Mouse (Mus musculus) small intestine, adult 2 months (tissue): ENCODE data around the gene Gm13693. TPM values are rescaled to one million over a fixed set of nuclear protein-coding genes. Genes with fewer than 3 reads are reported as not detected.
"Not testable (repeated sequence)": the region's sequence is repeated elsewhere in the genome, so short reads cannot be mapped to it uniquely, and the experiment has no call there.

Experiments
- H3K27ac ChIP-seq: fragments of 200-500 bp; 2 replicates; pipeline ENCODE4 v1.5.1; 2012; ENCODE audit warnings: low read depth, low read length, control low read depth, inconsistent platforms; ENCODE audit not compliant: insufficient read depth
- H3K27me3 ChIP-seq: fragments of 200-500 bp; 2 replicates; pipeline ENCODE4 v1.6.1; 2012; ENCODE audit warnings: mild to moderate bottlenecking, moderate library complexity, low read length, inconsistent platforms; ENCODE audit not compliant: control insufficient read depth, insufficient read depth
- H3K36me3 ChIP-seq: fragments of 200-500 bp; 2 replicates; pipeline ENCODE4 v1.6.1; 2012; ENCODE audit warnings: mild to moderate bottlenecking, low read length, control low read depth, inconsistent platforms; ENCODE audit not compliant: control insufficient read depth, insufficient read depth
- H3K4me1 ChIP-seq: fragments of 200-500 bp; 2 replicates; pipeline ENCODE4 v1.6.1; 2012; ENCODE audit warnings: low read length, inconsistent platforms, mixed read lengths; ENCODE audit not compliant: control insufficient read depth, insufficient read depth, insufficient read length
- H3K4me3 ChIP-seq: fragments of 200-500 bp; 2 replicates; pipeline ENCODE4 v1.5.1; 2012; ENCODE audit warnings: low read depth, mild to moderate bottlenecking, control low read depth, inconsistent platforms, low read length, moderate library complexity
- CTCF ChIP-seq: fragments of 200-500 bp; IDR thresholded peaks from 2 replicates; pipeline ENCODE4 v1.5.1; 2012; ENCODE audit warnings: low read depth, mild to moderate bottlenecking, control low read depth, inconsistent platforms, low read length, moderate library complexity, mixed read lengths; ENCODE audit not compliant: insufficient replicate concordance, insufficient read length; ENCODE audit errors: extremely low read depth
- POLR2A ChIP-seq: fragments of 200-500 bp; IDR thresholded peaks from 2 replicates; pipeline ENCODE4 v1.6.1; 2012; ENCODE audit warnings: low read depth, mild to moderate bottlenecking, control low read depth, inconsistent platforms, low read length, moderate library complexity
- WGBS: fragments of 180-500 bp; shearing (Covaris S2); methylation state at CpG from one replicate; pipeline ENCODE4 v1.1.7; 2018; 5-methylcytosine and 5-hydroxymethylcytosine counted together
- polyA plus RNA-seq: library from polyadenylated mRNA; depleted of rRNA; stranded (reverse); fragments of >200 nt; gene quantifications from 2 replicates; pipeline ENCODE4 v1.2.3, GENCODE M21; 2012; rRNA removed

The Gm13693 gene
- polyA plus RNA-seq, 1 experiment: not detected

GRCm38 (mm10) chr2:83993639-83994255 lies 32.4 kb downstream of the Gm13693 start:
- H3K27me3 ChIP-seq, H3K4me1 ChIP-seq, H3K4me3 ChIP-seq, H3K27ac ChIP-seq, H3K36me3 ChIP-seq: not testable (repeated sequence)
- WGBS: 40% methylated on average over 8 of the region's 9 CpGs

GRCm38 (mm10) chr2:83994526-83994925 lies 33.2 kb downstream of the Gm13693 start:
- not testable (repeated sequence) for H3K4me1 ChIP-seq, H3K36me3 ChIP-seq, H3K4me3 ChIP-seq, H3K27ac ChIP-seq, H3K27me3 ChIP-seq
- WGBS: 66% methylated on average over 3 of the region's 3 CpGs

GRCm38 (mm10) chr2:84008913-84009312 lies 47.6 kb downstream of the Gm13693 start:
- H3K27me3 ChIP-seq: no peaks in the 10 kb centered on the region
- H3K4me3 ChIP-seq: no peak overlapping the region
- 38% methylated on average over 1 of the region's 1 CpGs for WGBS
- TF ChIP-seq POLR2A (no peak), CTCF (no peak)
- H3K36me3 ChIP-seq: no peaks in the 10 kb centered on the region
- H3K4me1 ChIP-seq: no peaks in the 10 kb centered on the region
- no peak overlapping the region for H3K27ac ChIP-seq

- WGBS: 41% methylated on average over 3 of the region's 3 CpGs
- no peak overlapping the region for H3K4me3 ChIP-seq
- TF ChIP-seq POLR2A (no peak), CTCF (no peak)
- H3K27me3 ChIP-seq: no peaks in the 10 kb centered on the region
- H3K27ac ChIP-seq: no peak overlapping the region
- H3K36me3 ChIP-seq: no peaks in the 10 kb centered on the region
- H3K4me1 ChIP-seq: no peaks in the 10 kb centered on the region
Measured at GRCm38 (mm10) chr2:84009818-84010217, 48.5 kb downstream of the Gm13693 start.

Other genes with a start within 250 kb of the Gm13693 start
- 36.1 and 43.9 TPM in 2 replicates for gene Itgav, start 237.1 kb upstream of the Gm13693 start, polyA plus RNA-seq
- gene Fam171b, start 148.9 kb upstream of the Gm13693 start, polyA plus RNA-seq: 0.14 and 0.39 TPM in 2 replicates
- gene Zswim2, start 20.3 kb upstream of the Gm13693 start, polyA plus RNA-seq: not detected in 2 replicates
- not detected in 2 replicates for gene Gm13698, start 5.8 kb upstream of the Gm13693 start, polyA plus RNA-seq
- gene Gm13695, start 5.8 kb downstream of the Gm13693 start, polyA plus RNA-seq: not detected in 2 replicates
- gene Gm13696, start 11.6 kb downstream of the Gm13693 start, polyA plus RNA-seq: not detected in 2 replicates
- gene Gm13694, start 17.4 kb downstream of the Gm13693 start, polyA plus RNA-seq: not detected in 2 replicates
- not detected in 2 replicates for gene Gm13697, start 23.2 kb downstream of the Gm13693 start, polyA plus RNA-seq
- not detected in 2 replicates for gene Gm13691, start 29.1 kb downstream of the Gm13693 start, polyA plus RNA-seq